ENCODE assay signal across 8 mouse cellular contexts in the genomic region with DNA sequence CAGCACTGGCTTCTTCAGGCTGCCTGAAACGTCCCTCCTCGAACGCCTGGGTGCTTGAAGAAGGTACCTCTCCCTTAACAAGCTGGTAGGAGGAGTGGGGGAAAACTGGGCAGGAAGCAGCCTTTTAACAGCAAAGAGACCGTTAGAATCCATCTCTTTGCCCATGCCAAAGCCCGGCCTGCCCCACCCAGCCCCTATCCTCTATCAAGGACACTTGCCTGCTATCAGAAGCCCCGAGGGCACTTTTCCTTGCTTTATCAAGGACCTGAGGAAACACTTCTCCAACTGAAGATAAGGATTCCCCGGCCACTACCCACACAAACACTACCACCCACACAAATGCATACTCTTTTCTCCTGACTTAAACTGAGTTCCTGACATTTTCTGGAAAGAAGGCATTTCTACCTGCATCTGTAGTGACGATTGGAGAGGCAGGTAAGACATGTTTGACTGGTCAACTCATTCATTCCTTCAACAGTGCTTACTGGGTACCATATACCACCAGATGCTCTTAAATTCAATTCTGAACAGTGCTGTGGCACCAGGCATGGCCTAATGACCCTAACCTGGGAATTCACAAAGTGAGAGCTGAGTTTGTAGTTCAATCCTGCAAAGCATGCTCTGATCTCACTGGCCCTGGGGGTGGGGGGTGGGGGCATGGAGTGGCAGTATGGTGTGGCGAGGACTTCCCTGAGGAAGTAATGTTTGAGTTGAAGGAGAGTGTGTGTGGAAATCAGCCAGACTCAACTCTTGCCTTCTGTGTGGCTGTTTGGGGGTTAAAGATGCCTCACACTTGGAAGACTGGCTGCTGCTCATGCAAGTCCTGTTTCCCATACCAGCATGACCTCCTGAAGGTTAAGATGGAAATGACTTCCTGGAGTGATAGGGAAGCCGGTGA. TPM values are rescaled to one million over a fixed set of nuclear protein-coding genes. Genes with fewer than 3 reads are reported as not detected.
DNase-seq lines count a peak whose midpoint lies in the region; ATAC-seq lines count a peak whose summit lies in the region.

Gene Lmo2 (plus strand): TSS at position 338 of the 898 bp plus-strand sequence.

- H3K9ac ChIP-seq in lung, embryonic 15.5 days, result no peak within 1 kb of the TSS
- H3K9ac ChIP-seq in hindbrain, embryonic 14.5 days, result no peak within 1 kb of the TSS
- H3K9ac ChIP-seq in liver, embryonic 15.5 days, result peak within 1 kb of the TSS; percentile 78
- no peak within 1 kb of the TSS for H3K9ac ChIP-seq in stomach, embryonic 16.5 days (ENCODE audit: low read length)

- H3K27ac ChIP-seq in lung, embryonic 15.5 days, result no peak within 1 kb of the TSS
- no peak within 1 kb of the TSS for H3K27ac ChIP-seq in hindbrain, embryonic 14.5 days
- peak within 1 kb of the TSS; percentile 98 for H3K27ac ChIP-seq in liver, embryonic 15.5 days (replicated peaks)
- no peak within 1 kb of the TSS for H3K27ac ChIP-seq in stomach, embryonic 16.5 days (ENCODE audit: low read length)

- 41% methylated on average over 10 of the region's 10 CpGs for WGBS in lung, embryonic 15.5 days
- 78% methylated on average over 10 of the region's 10 CpGs for WGBS in hindbrain, embryonic 14.5 days
- WGBS in liver, embryonic 15.5 days (ENCODE audit: insufficient replicate concordance), result 8% methylated on average over 10 of the region's 10 CpGs
- WGBS in stomach, embryonic 16.5 days, result 58% methylated on average over 10 of the region's 10 CpGs

- no peak within 1 kb of the TSS for H3K4me3 ChIP-seq in lung, embryonic 15.5 days
- no peak within 1 kb of the TSS for H3K4me3 ChIP-seq in hindbrain, embryonic 14.5 days (replicated peaks; ENCODE audit: low read length)
- peak within 1 kb of the TSS; percentile 68 for H3K4me3 ChIP-seq in liver, embryonic 15.5 days (replicated peaks)
- H3K4me3 ChIP-seq in stomach, embryonic 16.5 days (replicated peaks; ENCODE audit: low read length), result no peak within 1 kb of the TSS

- no peaks in the 10 kb centered on the region for H3K27me3 ChIP-seq in lung, embryonic 15.5 days
- no peaks in the 10 kb centered on the region for H3K27me3 ChIP-seq in hindbrain, embryonic 14.5 days (ENCODE audit: control insufficient read depth, insufficient read depth, low read length)
- no peaks in the 10 kb centered on the region for H3K27me3 ChIP-seq in liver, embryonic 15.5 days
- no peaks in the 10 kb centered on the region for H3K27me3 ChIP-seq in stomach, embryonic 16.5 days (ENCODE audit: control insufficient read depth, insufficient read depth, low read length)

- no peak for DNase-seq in lung, adult 18-20 months
- no peak for DNase-seq in hindbrain, embryonic 14.5 days (ENCODE audit: low spot score)
- DNase-seq in thymus, postnatal 25 days, result no peak
- no peak for DNase-seq in ovary, postnatal 36 days (ENCODE audit: low spot score)

- H3K4me2 ChIP-seq in lung, embryonic 15.5 days, result no peak within 1 kb of the TSS
- H3K4me2 ChIP-seq in hindbrain, embryonic 14.5 days (replicated peaks), result no peak within 1 kb of the TSS
- H3K4me2 ChIP-seq in liver, embryonic 15.5 days, result peak within 1 kb of the TSS; percentile 67
- H3K4me2 ChIP-seq in stomach, embryonic 16.5 days (ENCODE audit: low read depth, low read length), result no peak within 1 kb of the TSS

- no peak for ATAC-seq in lung, embryonic 15.5 days (ENCODE audit: borderline replicate concordance, extremely low read depth, low FRiP score, low TSS enrichment)
- peak; percentile 58 for ATAC-seq in erythroid progenitor cell, adult 5-6 weeks (replicated peaks; ENCODE audit: low FRiP score, poor library complexity, severe bottlenecking)
- no peak for ATAC-seq in hindbrain, embryonic 14.5 days (ENCODE audit: low FRiP score)
- ATAC-seq in liver, embryonic 15.5 days (ENCODE audit: insufficient read depth), result peak; percentile 75
- no peak for ATAC-seq in stomach, embryonic 16.5 days (ENCODE audit: insufficient read depth, low FRiP score)

- H3K36me3 ChIP-seq in lung, embryonic 15.5 days, result no peaks in the 10 kb centered on the region
- H3K36me3 ChIP-seq in hindbrain, embryonic 14.5 days (replicated peaks; ENCODE audit: control insufficient read depth, insufficient read depth), result no peaks in the 10 kb centered on the region
- peaks cover 23% of the 10 kb centered on the region for H3K36me3 ChIP-seq in liver, embryonic 15.5 days (replicated peaks)
- no peaks in the 10 kb centered on the region for H3K36me3 ChIP-seq in stomach, embryonic 16.5 days (ENCODE audit: control insufficient read depth, insufficient read depth, low read length)

- no peaks in the 10 kb centered on the region for H3K4me1 ChIP-seq in lung, embryonic 15.5 days
- no peaks in the 10 kb centered on the region for H3K4me1 ChIP-seq in hindbrain, embryonic 14.5 days (replicated peaks; ENCODE audit: control insufficient read depth, insufficient read depth, low read length)
- H3K4me1 ChIP-seq in liver, embryonic 15.5 days (replicated peaks), result peaks cover 63% of the 10 kb centered on the region
- H3K4me1 ChIP-seq in stomach, embryonic 16.5 days (ENCODE audit: control insufficient read depth, insufficient read depth, low read length), result no peaks in the 10 kb centered on the region

- H3K9me3 ChIP-seq in lung, embryonic 15.5 days, result no peaks in the 10 kb centered on the region
- no peaks in the 10 kb centered on the region for H3K9me3 ChIP-seq in hindbrain, embryonic 14.5 days (ENCODE audit: control insufficient read depth, low read length)
- H3K9me3 ChIP-seq in liver, embryonic 15.5 days (replicated peaks), result no peaks in the 10 kb centered on the region
- no peaks in the 10 kb centered on the region for H3K9me3 ChIP-seq in stomach, embryonic 16.5 days (replicated peaks; ENCODE audit: control insufficient read depth, low read length)

RNA-seq across cellular contexts. Expression of gene Lmo2, which starts in this region (rescaled TPM):
- polyA plus RNA-seq in lung, embryonic 15.5 days (2015; fragmentation: Nextera tagmentation; extraction: Ambion mirVana), result 35.1 and 38.2 TPM in 2 replicates
- total RNA-seq in erythroid progenitor cell, adult 5-6 weeks (2015; ENCODE audit: low replicate concordance), result 633 and 653 TPM in 2 replicates
- 362 and 409 TPM in 2 replicates for total RNA-seq in erythroid progenitor cell, adult 5-6 weeks (2017; ENCODE audit: low replicate concordance)
- polyA plus RNA-seq in hindbrain, embryonic 14.5 days (2014; fragmentation: Nextera tagmentation; extraction: Ambion mirVana), result 48.1 and 49.8 TPM in 2 replicates
- polyA plus RNA-seq in liver, embryonic 15.5 days (2015; fragmentation: Nextera tagmentation; extraction: Ambion mirVana), result 148 and 156 TPM in 2 replicates
- 14.7 and 17.6 TPM in 2 replicates for polyA plus RNA-seq in stomach, embryonic 16.5 days (2015; fragmentation: Nextera tagmentation; extraction: Ambion mirVana)

Comparison
In these comparisons a context has a peak if more than half of its experiments do, and no peak if none do; other contexts are left out.
1. ATAC-seq: peak in erythroid progenitor cell, adult 5-6 weeks (single experiment) and liver, embryonic 15.5 days (single experiment); none in lung, embryonic 15.5 days (single experiment), hindbrain, embryonic 14.5 days (single experiment) and stomach, embryonic 16.5 days (single experiment).